Mouse (Mus musculus): ENCODE data around the gene Serpinb1c. TPM values are rescaled to one million over a fixed set of nuclear protein-coding genes. Genes with fewer than 3 reads are reported as not detected.
A peak's percentile ranks its signal among the peaks of the same experiment; 100 is the strongest.
"Not testable (repeated sequence)": the region's sequence is repeated elsewhere in the genome, so short reads cannot be mapped to it uniquely, and the experiment has no call there.

Serpinb1c gene
- polyA plus RNA-seq (2015; fragmentation: Nextera tagmentation; extraction: Ambion mirVana): 0.20 and 0.22 TPM in 2 replicates

DNA sequence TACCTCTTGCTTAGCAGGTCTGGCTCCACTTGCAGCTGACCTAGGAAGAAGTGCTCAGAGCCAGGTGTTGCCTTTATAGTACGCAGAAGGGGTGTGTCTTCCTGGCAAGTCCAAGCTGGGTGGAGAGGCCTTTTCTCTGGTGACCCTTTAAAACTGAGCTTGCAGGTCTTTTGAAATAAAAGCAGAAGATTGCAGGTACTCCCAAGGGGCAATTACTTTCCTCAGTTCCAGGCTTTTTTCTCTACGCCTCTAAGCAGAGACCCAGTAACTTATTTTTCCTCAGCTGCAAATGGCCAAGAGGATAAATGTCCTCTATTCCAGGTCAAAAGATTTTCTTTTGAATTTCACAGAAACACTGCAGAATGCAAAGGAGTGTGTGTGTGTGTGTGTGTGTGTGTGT, at the start of gene Serpinb1c:
Serpinb1c (minus strand) TSS at position 101 of the 400 bp plus-strand sequence.
- 0 out of 2 replicates have a peak, but pooled peaks cover 2% of the 10 kb centered on the region for H3K4me1 ChIP-seq
- 78% methylated on average over 2 of the region's 2 CpGs for WGBS
- no peaks in the 10 kb centered on the region for H3K36me3 ChIP-seq
- H3K9ac ChIP-seq: no peak within 1 kb of the TSS
- H3K4me2 ChIP-seq: no peak within 1 kb of the TSS
- no peak within 1 kb of the TSS for H3K27ac ChIP-seq (replicated peaks)
- ATAC-seq (ENCODE audit: extremely low read depth, insufficient number of reproducible peaks, low FRiP score, low TSS enrichment): no peak
- no peaks in the 10 kb centered on the region for H3K9me3 ChIP-seq
- no peak within 1 kb of the TSS for H3K4me3 ChIP-seq
- H3K27me3 ChIP-seq (replicated peaks): no peaks in the 10 kb centered on the region

- peak; percentile 51; the same call in 1 of the 2 replicates for ATAC-seq (ENCODE audit: extremely low read depth, insufficient number of reproducible peaks, low FRiP score, low TSS enrichment)
- H3K27me3 ChIP-seq (replicated peaks); H3K4me3 ChIP-seq; H3K36me3 ChIP-seq; H3K9me3 ChIP-seq; H3K4me2 ChIP-seq; H3K9ac ChIP-seq: not testable (repeated sequence)
- Histone ChIP-seq H3K27ac (replicated peaks) (peak overlapping the region; percentile 43), H3K4me1 (peaks cover 18% of the 10 kb centered on the region)
- WGBS: 42% methylated on average over 3 of the region's 3 CpGs
Observed at GRCm38 (mm10) chr13:32939191-32939590, 41.2 kb upstream of the Serpinb1c start.

- not testable (repeated sequence) for H3K9ac ChIP-seq; ATAC-seq (ENCODE audit: extremely low read depth, insufficient number of reproducible peaks, low FRiP score, low TSS enrichment); H3K27me3 ChIP-seq (replicated peaks); H3K36me3 ChIP-seq; H3K9me3 ChIP-seq; H3K4me3 ChIP-seq; H3K4me2 ChIP-seq
- WGBS: 51% methylated on average over 4 of the region's 4 CpGs
- Histone ChIP-seq H3K4me1 (peaks cover 18% of the 10 kb centered on the region), H3K27ac (replicated peaks) (0 out of 2 replicates have a peak overlapping the region, but pooled peaks have one; percentile 43)
Observed at GRCm38 (mm10) chr13:32938275-32938674, 40.3 kb upstream of the Serpinb1c start.

DNA sequence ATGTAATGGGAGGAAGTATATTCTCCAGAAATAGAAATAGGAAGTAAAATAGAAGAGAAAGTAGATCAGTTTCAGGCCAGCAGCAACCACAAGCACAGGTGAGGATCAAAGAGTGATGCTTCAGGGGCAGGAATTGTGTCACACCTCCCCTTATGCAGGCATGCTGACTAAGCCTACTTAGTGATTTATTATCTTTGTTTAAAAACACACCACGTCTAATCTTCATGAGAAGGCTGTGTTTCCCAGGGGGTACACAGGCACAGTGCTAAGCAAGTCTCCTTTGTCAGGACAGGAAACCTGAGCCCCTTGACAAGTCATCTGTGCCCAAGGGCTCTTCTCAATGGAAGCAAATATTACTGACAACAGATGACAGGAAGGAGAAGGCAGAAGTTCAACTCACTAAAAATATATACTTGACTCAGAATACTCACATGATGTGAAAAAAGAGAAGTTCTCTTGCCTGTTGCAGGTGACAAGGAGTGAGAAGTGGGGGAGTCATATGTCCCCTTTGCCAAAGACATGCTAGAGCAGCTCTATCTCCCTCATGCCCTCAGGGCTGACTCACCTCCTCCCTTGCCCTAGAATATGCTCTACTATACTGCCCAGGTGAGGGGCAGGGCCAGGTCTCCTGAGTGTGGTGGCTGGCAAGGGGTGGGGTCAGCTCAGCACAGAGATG, 36.8 kb upstream of the Serpinb1c start:
- 3% methylated on average over 1 of the region's 1 CpGs for WGBS
- H3K27ac ChIP-seq (replicated peaks): no peak overlapping the region
- H3K36me3 ChIP-seq: no peaks in the 10 kb centered on the region
- peaks cover 18% of the 10 kb centered on the region for H3K4me1 ChIP-seq
- H3K9ac ChIP-seq: no peak overlapping the region
- no peaks in the 10 kb centered on the region for H3K9me3 ChIP-seq
- no peak for ATAC-seq (ENCODE audit: extremely low read depth, insufficient number of reproducible peaks, low FRiP score, low TSS enrichment)
- H3K4me3 ChIP-seq: no peak overlapping the region
- no peaks in the 10 kb centered on the region for H3K27me3 ChIP-seq (replicated peaks)
- H3K4me2 ChIP-seq: no peak overlapping the region

- Histone ChIP-seq H3K4me1 (peaks cover 34% of the 10 kb centered on the region), H3K4me3 (no peak overlapping the region), H3K36me3 (no peaks in the 10 kb centered on the region), H3K9ac (no peak overlapping the region), H3K27ac (replicated peaks) (0 out of 2 replicates have a peak overlapping the region, but pooled peaks have one; percentile 28), H3K9me3 (no peaks in the 10 kb centered on the region), H3K27me3 (replicated peaks) (no peaks in the 10 kb centered on the region), H3K4me2 (no peak overlapping the region)
- no peak for ATAC-seq (ENCODE audit: extremely low read depth, insufficient number of reproducible peaks, low FRiP score, low TSS enrichment)
- WGBS: 69% methylated on average over 2 of the region's 2 CpGs
Observed at GRCm38 (mm10) chr13:32929107-32929750, 31.2 kb upstream of the Serpinb1c start.

- WGBS: 47% methylated on average over 1 of the region's 1 CpGs
- Histone ChIP-seq H3K36me3 (no peaks in the 10 kb centered on the region), H3K4me1 (peaks cover 49% of the 10 kb centered on the region), H3K9ac (no peak overlapping the region), H3K27me3 (replicated peaks) (no peaks in the 10 kb centered on the region), H3K4me3 (no peak overlapping the region), H3K27ac (replicated peaks) (peak overlapping the region; percentile 76), H3K4me2 (no peak overlapping the region), H3K9me3 (no peaks in the 10 kb centered on the region)
- ATAC-seq (ENCODE audit: extremely low read depth, insufficient number of reproducible peaks, low FRiP score, low TSS enrichment): no peak
Observed at GRCm38 (mm10) chr13:32927241-32927640, 29.2 kb upstream of the Serpinb1c start.

DNA sequence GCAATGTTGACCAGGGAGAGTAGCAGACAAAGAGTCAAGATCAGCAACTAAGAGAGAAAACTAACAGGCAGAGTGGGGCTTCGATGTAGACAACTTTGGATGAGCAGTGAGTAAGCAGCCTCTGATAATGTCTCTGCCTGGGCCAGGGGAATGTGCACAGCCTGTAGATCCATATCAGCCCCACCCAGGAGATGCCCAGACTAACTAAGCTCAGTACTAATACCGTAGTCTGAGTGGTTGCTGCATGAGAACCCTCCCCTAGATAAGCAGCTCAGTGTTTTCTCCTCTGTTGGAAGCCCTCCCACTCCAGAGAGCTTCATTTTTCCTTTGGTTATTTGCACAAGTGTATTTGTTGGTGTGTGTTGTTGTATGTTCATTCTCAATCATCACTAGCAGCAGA, 28.6 kb upstream of the Serpinb1c start:
- Histone ChIP-seq H3K36me3 (no peaks in the 10 kb centered on the region), H3K27ac (replicated peaks) (peak overlapping the region; percentile 76), H3K9ac (no peak overlapping the region), H3K4me3 (no peak overlapping the region), H3K27me3 (replicated peaks) (no peaks in the 10 kb centered on the region), H3K4me2 (no peak overlapping the region), H3K9me3 (no peaks in the 10 kb centered on the region), H3K4me1 (peaks cover 55% of the 10 kb centered on the region)
- no peak for ATAC-seq (ENCODE audit: extremely low read depth, insufficient number of reproducible peaks, low FRiP score, low TSS enrichment)
- 32% methylated on average over 2 of the region's 2 CpGs for WGBS

GRCm38 (mm10) chr13:32924578-32925360, 26.8 kb upstream of the Serpinb1c start:
- H3K27ac ChIP-seq (replicated peaks): peak overlapping the region; percentile 91
- no peaks in the 10 kb centered on the region for H3K36me3 ChIP-seq
- peak overlapping the region; percentile 33 for H3K9ac ChIP-seq
- WGBS: 25% methylated on average over 7 of the region's 7 CpGs
- no peak overlapping the region for H3K4me3 ChIP-seq
- peak overlapping the region; percentile 12; the same call in 1 of the 2 replicates for H3K4me2 ChIP-seq
- ATAC-seq (ENCODE audit: extremely low read depth, insufficient number of reproducible peaks, low FRiP score, low TSS enrichment): peak; percentile 33
- peaks cover 58% of the 10 kb centered on the region for H3K4me1 ChIP-seq
- no peaks in the 10 kb centered on the region for H3K9me3 ChIP-seq
- H3K27me3 ChIP-seq (replicated peaks): no peaks in the 10 kb centered on the region

DNA sequence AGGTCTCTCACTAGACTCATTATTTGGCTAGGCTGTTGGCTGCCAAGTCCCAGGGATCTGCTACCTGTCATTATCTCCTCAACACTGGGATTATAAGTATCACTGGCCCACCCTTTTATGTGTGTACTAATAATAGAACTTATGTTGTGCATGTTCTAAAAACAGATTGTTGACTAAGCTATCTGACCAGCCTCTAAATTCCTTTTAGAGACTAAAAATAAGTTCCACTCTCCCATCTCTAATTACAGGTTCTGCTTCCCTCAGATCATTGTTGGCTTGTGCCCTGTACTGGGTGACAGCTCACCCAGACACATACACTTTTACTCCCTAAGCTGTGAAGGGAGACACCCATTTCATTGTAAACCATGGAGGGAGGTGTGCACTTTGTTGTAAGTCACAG, 24.6 kb upstream of the Serpinb1c start:
- Histone ChIP-seq H3K9me3 (0 out of 2 replicates have a peak, but pooled peaks cover 4% of the 10 kb centered on the region), H3K4me1 (peaks cover 52% of the 10 kb centered on the region), H3K27ac (replicated peaks) (peak overlapping the region; percentile 91), H3K4me3 (no peak overlapping the region), H3K9ac (no peak overlapping the region), H3K27me3 (replicated peaks) (no peaks in the 10 kb centered on the region), H3K36me3 (no peaks in the 10 kb centered on the region), H3K4me2 (peak overlapping the region; percentile 31)
- peak; percentile 70; the same call in 1 of the 2 replicates for ATAC-seq (ENCODE audit: extremely low read depth, insufficient number of reproducible peaks, low FRiP score, low TSS enrichment)

- Histone ChIP-seq H3K4me3 (no peak overlapping the region), H3K4me2 (no peak overlapping the region), H3K36me3 (no peaks in the 10 kb centered on the region), H3K9ac (no peak overlapping the region), H3K27ac (replicated peaks) (peak overlapping the region; percentile 92), H3K27me3 (replicated peaks) (no peaks in the 10 kb centered on the region), H3K9me3 (0 out of 2 replicates have a peak, but pooled peaks cover 1% of the 10 kb centered on the region), H3K4me1 (peaks cover 25% of the 10 kb centered on the region)
- ATAC-seq (ENCODE audit: extremely low read depth, insufficient number of reproducible peaks, low FRiP score, low TSS enrichment): peak; percentile 37; the same call in 1 of the 2 replicates
Observed at GRCm38 (mm10) chr13:32912770-32913380, 14.9 kb upstream of the Serpinb1c start.

DNA sequence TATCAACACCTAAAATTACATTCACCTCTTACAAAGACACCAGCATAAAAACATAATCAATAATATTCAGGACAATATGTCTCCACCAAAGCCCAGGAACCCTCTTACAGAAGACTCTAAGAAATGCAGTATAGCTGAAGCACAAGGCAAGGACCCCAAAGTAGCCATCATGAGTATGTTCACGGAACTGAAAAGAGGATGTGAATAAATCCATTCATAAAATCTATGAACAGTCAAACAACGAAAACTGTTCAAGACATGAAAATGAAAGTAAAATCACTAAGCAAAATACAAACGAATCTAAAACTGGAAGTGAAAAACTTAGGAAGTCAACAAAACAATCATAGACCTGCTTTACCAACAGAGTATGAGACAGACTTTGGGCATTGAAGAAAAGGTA, 10.2 kb upstream of the Serpinb1c start:
- 69% methylated on average over 3 of the region's 3 CpGs for WGBS
- no peak for ATAC-seq (ENCODE audit: extremely low read depth, insufficient number of reproducible peaks, low FRiP score, low TSS enrichment)
- no peak overlapping the region for H3K27ac ChIP-seq (replicated peaks)

More for the DNA sequence above, 10.2 kb upstream of the Serpinb1c start:
- Histone ChIP-seq H3K9me3 (no peaks in the 10 kb centered on the region), H3K36me3 (no peaks in the 10 kb centered on the region), H3K4me3 (no peak overlapping the region), H3K27me3 (replicated peaks) (no peaks in the 10 kb centered on the region), H3K4me2 (no peak overlapping the region), H3K9ac (no peak overlapping the region), H3K4me1 (peaks cover 19% of the 10 kb centered on the region)

Data from heart, embryonic 13.5 days (tissue).